8 mouse cellular contexts compared by ENCODE assay signal in genomic region chrX:94213384-94213783, GRCm38 (mm10). TPM values are rescaled to one million over a fixed set of nuclear protein-coding genes. Genes with fewer than 3 reads are reported as not detected.
DNase-seq lines count a peak whose midpoint lies in the region; ATAC-seq and TF ChIP-seq lines count a peak whose summit lies in the region.

No protein-coding gene starts in this region.

- WGBS in liver, adult 2 months = 4% methylated on average over 7 of the region's 7 CpGs
- 20% methylated on average over 7 of the region's 7 CpGs for WGBS in forebrain, embryonic 12.5 days
- WGBS in limb, embryonic 13.5 days = 18% methylated on average over 7 of the region's 7 CpGs

- H3K9ac ChIP-seq in liver, adult 2 months (ENCODE audit: low read depth, low read length) = no peak overlapping the region
- H3K9ac ChIP-seq in forebrain, embryonic 12.5 days = 0 out of 2 replicates have a peak overlapping the region, but pooled peaks have one; percentile 44
- H3K9ac ChIP-seq in limb, embryonic 13.5 days = peak overlapping the region; percentile 13; the same call in 1 of the 2 replicates

- H3K4me3 ChIP-seq in liver, adult 2 months (ENCODE audit: insufficient read depth, low read depth, low read length) = peak overlapping the region; percentile 95
- peak overlapping the region; percentile 75 for H3K4me3 ChIP-seq in forebrain, embryonic 12.5 days (replicated peaks)
- peak overlapping the region; percentile 75 for H3K4me3 ChIP-seq in limb, embryonic 13.5 days

- no peak for TF ChIP-seq POLR2A in liver, adult 2 months (IDR thresholded peaks at IDR 0.05; ENCODE audit: extremely low read depth, insufficient read depth, low read length)

- ATAC-seq in forebrain, embryonic 12.5 days (ENCODE audit: low FRiP score) = peak; percentile 10; the same call in 1 of the 2 replicates
- ATAC-seq in limb, embryonic 13.5 days (ENCODE audit: low FRiP score, low read depth) = peak; percentile 12; the same call in 1 of the 2 replicates

- H3K4me2 ChIP-seq in forebrain, embryonic 12.5 days = peak overlapping the region; percentile 40
- peak overlapping the region; percentile 59 for H3K4me2 ChIP-seq in limb, embryonic 13.5 days (replicated peaks)

- no peaks in the 10 kb centered on the region for H3K9me3 ChIP-seq in forebrain, embryonic 12.5 days
- no peaks in the 10 kb centered on the region for H3K9me3 ChIP-seq in limb, embryonic 13.5 days

- no peaks in the 10 kb centered on the region for H3K27me3 ChIP-seq in liver, adult 2 months (ENCODE audit: control insufficient read depth, insufficient read depth, low read length)
- no peaks in the 10 kb centered on the region for H3K27me3 ChIP-seq in forebrain, embryonic 12.5 days
- H3K27me3 ChIP-seq in limb, embryonic 13.5 days = no peaks in the 10 kb centered on the region
- no peaks in the 10 kb centered on the region for H3K27me3 ChIP-seq in splenic B cell, adult 2 months (ENCODE audit: control insufficient read depth, insufficient read depth, low read length, poor library complexity, severe bottlenecking)

- H3K36me3 ChIP-seq in liver, adult 2 months (ENCODE audit: control insufficient read depth, insufficient read depth, low read length) = peaks cover 6% of the 10 kb centered on the region; the same call in 1 of the 2 replicates
- H3K36me3 ChIP-seq in forebrain, embryonic 12.5 days (replicated peaks) = peaks cover 12% of the 10 kb centered on the region
- H3K36me3 ChIP-seq in limb, embryonic 13.5 days = peaks cover 19% of the 10 kb centered on the region
- peaks cover 6% of the 10 kb centered on the region; the same call in 1 of the 2 replicates for H3K36me3 ChIP-seq in splenic B cell, adult 2 months (ENCODE audit: control insufficient read depth, insufficient read depth, low read length, poor library complexity, severe bottlenecking)

- H3K27ac ChIP-seq in liver, adult 2 months (replicated peaks; ENCODE audit: insufficient read depth, low read depth, low read length) = no peak overlapping the region
- no peak overlapping the region for H3K27ac ChIP-seq in forebrain, embryonic 12.5 days
- H3K27ac ChIP-seq in limb, embryonic 13.5 days = no peak overlapping the region

- H3K4me1 ChIP-seq in liver, adult 2 months (ENCODE audit: control insufficient read depth, insufficient read depth, low read length) = peaks cover 3% of the 10 kb centered on the region; the same call in 1 of the 2 replicates
- H3K4me1 ChIP-seq in forebrain, embryonic 12.5 days = no peaks in the 10 kb centered on the region
- H3K4me1 ChIP-seq in limb, embryonic 13.5 days = peaks cover 4% of the 10 kb centered on the region; the same call in 1 of the 2 replicates

- TF ChIP-seq CTCF in liver, adult 2 months (IDR thresholded peaks at IDR 0.05; ENCODE audit: low read depth, low read length) = no peak

- H3K79me2 ChIP-seq in liver, adult 2 months (ENCODE audit: control insufficient read depth, insufficient read depth, low read length) = no peaks in the 10 kb centered on the region

- DNase-seq in liver, adult 2 months (ENCODE audit: extremely low read depth, low read depth, low spot score) = no peak
- no peak for DNase-seq in liver
- peak; percentile 22 for DNase-seq in T-cell, adult 2 months (ENCODE audit: low spot score)
- peak; percentile 41 for DNase-seq in splenic B cell, adult 2 months (ENCODE audit: low read depth, low spot score)
- DNase-seq in thymus, postnatal 4 days = no peak
- DNase-seq in adrenal gland, postnatal 25 days = no peak

RNA-seq across cellular contexts. Expression of gene Eif2s3x, which starts 0.7 kb away (rescaled TPM):
- 93.1 and 103 TPM in 2 replicates for total RNA-seq in liver, adult 2 months (2014; rRNA removed)
- polyA plus RNA-seq in liver, adult 2 months (2012; rRNA removed) = 42.7 and 43.7 TPM in 2 replicates
- polyA plus RNA-seq in forebrain, embryonic 12.5 days (2016; fragmentation: Nextera tagmentation; extraction: Ambion mirVana) = 109 and 114 TPM in 2 replicates
- polyA plus RNA-seq in limb, embryonic 13.5 days (2015; fragmentation: Nextera tagmentation; extraction: Ambion mirVana) = 72.5 and 82.2 TPM in 2 replicates
- 155 and 188 TPM in 2 replicates for total RNA-seq in adrenal gland, postnatal 25 days (2021)

RNA-seq across cellular contexts. Expression of gene Klhl15, which starts 21.0 kb away (rescaled TPM):
- 5.9 and 7.4 TPM in 2 replicates for total RNA-seq in liver, adult 2 months (2014; rRNA removed)
- 1.8 and 3.9 TPM in 2 replicates for polyA plus RNA-seq in liver, adult 2 months (2012; rRNA removed)
- polyA plus RNA-seq in forebrain, embryonic 12.5 days (2016; fragmentation: Nextera tagmentation; extraction: Ambion mirVana) = 10.6 and 11.9 TPM in 2 replicates
- polyA plus RNA-seq in limb, embryonic 13.5 days (2015; fragmentation: Nextera tagmentation; extraction: Ambion mirVana) = 9.1 and 9.2 TPM in 2 replicates
- 14.9 and 21.8 TPM in 2 replicates for total RNA-seq in adrenal gland, postnatal 25 days (2021)

Comparison
In these comparisons a context has a peak if more than half of its experiments do, and no peak if none do; other contexts are left out.
1. DNase-seq: peak in T-cell, adult 2 months (single experiment) and splenic B cell, adult 2 months (single experiment); none in liver, adult 2 months (single experiment), liver (single experiment), thymus, postnatal 4 days (single experiment) and adrenal gland, postnatal 25 days (single experiment).
2. Peak in every context shown above with its lines, with median percentiles within 50 percentile points of each other: H3K4me3 ChIP-seq.